Mouse (Mus musculus) olfactory bulb, adult 2 months (tissue): ENCODE measurements around the gene Chrng.

Experiments used
- CTCF ChIP-seq: fragments of 200-500 bp; IDR thresholded peaks from 2 replicates; pipeline ENCODE4 v1.5.1; 2012; ENCODE audit warnings: low read depth, mild to moderate bottlenecking, low read length, moderate library complexity; ENCODE audit not compliant: insufficient read depth
- POLR2A ChIP-seq: fragments of 200-500 bp; IDR thresholded peaks from 2 replicates; pipeline ENCODE4 v1.6.1; 2012; ENCODE audit warnings: mild to moderate bottlenecking, low read depth, low read length, moderate library complexity; ENCODE audit not compliant: insufficient read depth

DNA sequence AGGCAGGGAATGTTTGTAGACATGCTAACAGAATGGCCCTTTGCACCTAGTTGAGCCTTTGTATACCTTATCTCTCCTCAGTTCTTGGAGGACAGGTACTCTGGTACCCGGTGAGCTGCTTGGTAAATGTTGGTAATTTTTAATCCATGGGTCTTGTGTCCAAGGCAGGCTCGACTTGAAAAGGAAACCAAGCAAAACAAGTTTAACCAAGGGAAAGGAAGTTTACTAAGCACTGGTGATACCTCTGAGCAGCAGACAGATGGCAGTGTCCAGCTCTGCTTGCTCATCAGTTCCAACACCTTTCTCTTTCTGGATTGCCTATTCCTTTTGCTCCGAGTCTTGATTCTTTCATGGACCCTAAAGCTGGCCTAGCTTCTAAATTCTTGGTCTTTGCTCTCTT is 13.5 kb downstream of the Chrng start:
- TF ChIP-seq POLR2A (no peak), CTCF (no peak)
